Mouse (Mus musculus) lung, postnatal 0 days (tissue): ENCODE results near the gene Tyw1. TPM values are rescaled to one million over a fixed set of nuclear protein-coding genes. Genes with fewer than 3 reads are reported as not detected.
A peak's percentile ranks its signal among the peaks of the same experiment; 100 is the strongest.

Experiments used
- ATAC-seq: fragments of 200-750 bp; cut with Nextera tagmentation; 2 replicates; pipeline ENCODE4 v1.8.0; 2017; ENCODE audit warnings: moderate library complexity
- DNase-seq: peaks from one replicate; pipeline ENCODE4 v3.0.0-alpha.2; 2016; ENCODE audit warnings: low spot score
- H3K27ac ChIP-seq: fragments of 300-500 bp; sonication (generic); 2 replicates; pipeline ENCODE4 v1.5.1; 2014; ENCODE audit warnings: antibody characterized with exemption, mild to moderate bottlenecking, low read length, mixed read lengths
- H3K27me3 ChIP-seq: fragments of 300-500 bp; sonication (generic); replicated peaks from 2 replicates; pipeline ENCODE4 v1.6.1; 2014; ENCODE audit warnings: low read length, mixed read lengths; ENCODE audit not compliant: insufficient read depth
- H3K36me3 ChIP-seq: fragments of 300-500 bp; sonication (generic); 2 replicates; pipeline ENCODE4 v1.6.1; 2014; ENCODE audit warnings: low read length, mixed read lengths; ENCODE audit not compliant: insufficient read depth
- H3K4me1 ChIP-seq: fragments of 300-500 bp; sonication (generic); 2 replicates; pipeline ENCODE4 v1.6.1; 2014; ENCODE audit warnings: antibody characterized with exemption, low read depth, low read length, mixed read lengths; ENCODE audit not compliant: insufficient read depth
- H3K4me2 ChIP-seq: fragments of 300-500 bp; sonication (generic); replicated peaks from 2 replicates; pipeline ENCODE4 v1.6.1; 2014; ENCODE audit warnings: low read depth, mild to moderate bottlenecking, low read length, moderate library complexity, mixed read lengths
- H3K4me3 ChIP-seq: fragments of 300-500 bp; sonication (generic); 2 replicates; pipeline ENCODE4 v1.5.1; 2014; ENCODE audit warnings: low read depth, low read length
- H3K9ac ChIP-seq: fragments of 300-500 bp; sonication (generic); replicated peaks from 2 replicates; pipeline ENCODE4 v1.6.1; 2014; ENCODE audit warnings: low read depth, mild to moderate bottlenecking
- H3K9me3 ChIP-seq: fragments of 300-500 bp; sonication (generic); 2 replicates; pipeline ENCODE4 v1.6.1; 2016; ENCODE audit warnings: low read length, mixed read lengths
- CTCF ChIP-seq: IDR thresholded peaks from 2 replicates; pipeline ENCODE4 v1.5.1; 2016; ENCODE audit warnings: antibody characterized with exemption, mild to moderate bottlenecking
- EP300 ChIP-seq: IDR thresholded peaks from 2 replicates; pipeline ENCODE4 v1.6.1; 2016; ENCODE audit warnings: antibody characterized with exemption, mild to moderate bottlenecking, control low read depth
- WGBS: fragments of 180-500 bp; shearing (Covaris S2); extraction: QIAGEN DNeasy Blood & Tissue Kit; methylation state at CpG from one replicate; pipeline ENCODE4 v1.1.7; 2014; 5-methylcytosine and 5-hydroxymethylcytosine counted together
- polyA plus RNA-seq: library from polyadenylated mRNA; unstranded; fragments of >200 nt; fragmentation: Nextera tagmentation; extraction: Ambion mirVana; gene quantifications from 2 replicates; pipeline ENCODE4 v1.2.1, GENCODE M21; 2015

The Tyw1 gene
- polyA plus RNA-seq, 1 experiment from 2014 or later = 16.5 TPM

DNA sequence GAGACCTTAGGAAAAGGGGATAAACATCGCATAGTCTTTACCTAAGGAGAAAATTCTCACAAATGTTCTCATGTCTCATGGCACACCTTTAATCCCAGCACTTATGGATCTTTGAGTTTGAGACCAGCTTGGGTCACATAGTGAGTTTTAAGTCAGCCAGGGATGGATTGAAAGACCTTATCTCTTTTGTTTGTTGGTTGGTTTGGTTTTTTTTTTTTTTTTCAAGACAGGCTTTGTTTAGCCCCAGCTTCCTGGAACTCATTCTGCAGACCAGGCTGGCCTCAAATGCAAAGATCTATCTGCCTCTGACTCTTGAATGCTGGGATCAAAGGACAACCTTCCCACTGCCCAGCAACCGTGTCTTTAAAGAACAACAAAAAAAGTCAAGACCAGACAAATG, 34.1 kb upstream of the Tyw1 start:
- H3K27ac ChIP-seq = peak overlapping the region; percentile 94
- no peaks in the 10 kb centered on the region for H3K9me3 ChIP-seq
- H3K4me1 ChIP-seq = peaks cover 10% of the 10 kb centered on the region; the same call in 1 of the 2 replicates
- peak overlapping the region; percentile 65 for H3K4me2 ChIP-seq
- no peaks in the 10 kb centered on the region for H3K36me3 ChIP-seq
- TF ChIP-seq CTCF (no peak), EP300 (no peak)
- H3K27me3 ChIP-seq = no peaks in the 10 kb centered on the region
- H3K9ac ChIP-seq = peak overlapping the region; percentile 95; the same call in 1 of the 2 replicates
- H3K4me3 ChIP-seq = peak overlapping the region; percentile 100
- 49% methylated on average over 2 of the region's 2 CpGs for WGBS
- DNase-seq (no peak), ATAC-seq (no peak)

DNA sequence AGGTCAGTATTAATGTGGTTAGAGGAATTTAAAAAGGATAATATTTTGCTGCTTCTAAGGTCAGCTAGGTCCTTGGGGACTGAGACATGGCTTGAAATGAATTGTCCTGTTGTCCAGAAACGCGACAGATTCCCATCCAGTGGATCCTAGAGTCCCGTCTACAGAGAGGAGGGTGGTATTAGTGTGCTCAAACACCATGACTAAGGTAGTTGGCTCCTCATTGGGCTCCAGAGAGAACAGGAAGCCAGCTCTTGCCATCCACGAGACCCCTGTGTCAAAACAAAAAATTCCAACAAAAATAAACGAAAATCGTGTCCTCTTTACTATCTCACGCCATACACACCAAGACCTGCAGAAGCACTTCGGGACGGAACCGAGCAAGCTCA, 33.7 kb upstream of the Tyw1 start:
- Histone ChIP-seq H3K9me3 (no peaks in the 10 kb centered on the region), H3K9ac (peak overlapping the region; percentile 95), H3K27me3 (no peaks in the 10 kb centered on the region), H3K27ac (peak overlapping the region; percentile 94), H3K4me2 (peak overlapping the region; percentile 65), H3K36me3 (no peaks in the 10 kb centered on the region), H3K4me1 (peaks cover 15% of the 10 kb centered on the region; the same call in 1 of the 2 replicates), H3K4me3 (peak overlapping the region; percentile 100)
- DNase-seq (peak; percentile 38), ATAC-seq (peak; percentile 23)
- no peak for TF ChIP-seq EP300
- no peak for TF ChIP-seq CTCF
- under 1% methylated on average over 10 of the region's 10 CpGs for WGBS

DNA sequence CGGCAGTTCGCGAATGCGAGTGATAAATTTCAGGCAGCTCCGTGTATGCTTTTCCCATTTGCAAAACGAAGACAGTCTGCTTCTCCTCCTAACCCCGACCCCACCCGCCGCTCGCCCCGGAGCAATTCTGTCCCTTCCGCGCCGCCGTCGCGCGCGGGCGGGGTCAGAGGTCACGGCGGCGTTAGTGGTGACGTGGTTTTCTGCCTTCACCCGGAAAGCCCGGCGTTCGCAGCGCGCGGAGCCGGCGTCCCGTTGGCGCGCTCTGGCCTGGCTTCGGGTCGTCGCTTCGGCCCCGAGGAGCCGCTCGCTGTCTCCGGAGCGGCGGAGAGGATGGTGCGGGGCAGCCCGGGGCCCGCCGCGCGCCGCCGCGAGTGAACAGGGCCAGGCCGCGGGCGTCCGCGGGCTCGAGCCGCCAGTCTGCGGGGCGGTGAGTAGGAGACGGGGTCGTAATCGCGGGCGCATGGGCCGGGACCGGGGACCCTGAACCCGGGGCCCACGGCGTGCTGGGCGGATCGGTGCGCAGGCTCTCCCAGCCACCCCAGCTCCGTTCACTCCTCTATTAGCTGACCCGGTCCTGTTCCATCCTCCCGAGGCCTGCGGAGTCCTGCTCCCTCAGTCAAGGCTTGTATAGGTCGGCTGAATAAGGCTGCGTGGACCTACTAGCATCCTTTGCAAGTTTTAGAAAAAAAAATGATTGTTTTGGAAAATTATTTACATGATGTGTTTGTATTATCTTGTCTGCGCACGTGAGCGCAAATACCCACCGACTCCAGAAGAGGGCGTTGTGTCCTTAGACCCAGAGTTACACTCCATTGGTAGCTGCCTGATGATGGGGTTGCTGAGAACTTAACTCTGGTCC, 33.0 kb upstream of the Tyw1 start:
- Histone ChIP-seq H3K4me2 (peak overlapping the region; percentile 65), H3K9me3 (no peaks in the 10 kb centered on the region), H3K4me1 (peaks cover 18% of the 10 kb centered on the region; the same call in 1 of the 2 replicates), H3K9ac (peak overlapping the region; percentile 95), H3K36me3 (no peaks in the 10 kb centered on the region), H3K4me3 (peak overlapping the region; percentile 100), H3K27me3 (no peaks in the 10 kb centered on the region), H3K27ac (peak overlapping the region; percentile 94)
- WGBS = under 1% methylated on average over 81 of the region's 88 CpGs
- peak; percentile 90 for ATAC-seq
- peak; percentile 92 for DNase-seq
- TF ChIP-seq EP300 = 0 out of 2 replicates have a peak, but pooled peaks have one; percentile 46
- TF ChIP-seq CTCF = peak; percentile 70

DNA sequence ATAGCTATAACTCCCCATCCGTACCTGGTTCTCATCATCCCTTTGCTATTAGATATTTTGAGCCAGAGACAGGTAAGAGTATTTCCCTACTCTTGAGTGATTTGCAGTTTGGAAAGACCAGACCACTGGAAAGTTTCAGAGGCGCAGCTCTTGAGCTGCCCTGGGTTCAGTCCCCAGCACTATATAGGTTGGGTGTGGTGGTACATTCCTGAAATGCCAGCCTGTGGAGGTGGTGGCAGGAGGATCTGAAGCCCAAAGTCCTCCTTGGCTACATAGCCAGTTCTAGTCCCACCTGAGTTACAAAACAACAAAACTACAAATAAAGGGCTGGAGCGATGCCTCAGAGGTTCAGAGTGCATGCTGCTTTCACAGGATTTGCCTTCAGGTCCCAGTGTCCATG, 28.6 kb upstream of the Tyw1 start:
- no peak overlapping the region for H3K4me2 ChIP-seq
- ATAC-seq (no peak), DNase-seq (no peak)
- H3K27me3 ChIP-seq = no peaks in the 10 kb centered on the region
- peak overlapping the region; percentile 58; the same call in 1 of the 2 replicates for H3K27ac ChIP-seq
- H3K4me1 ChIP-seq = peaks cover 21% of the 10 kb centered on the region; the same call in 1 of the 2 replicates
- H3K36me3 ChIP-seq = peaks cover 2% of the 10 kb centered on the region; the same call in 1 of the 2 replicates
- no peaks in the 10 kb centered on the region for H3K9me3 ChIP-seq
- WGBS = 64% methylated on average over 3 of the region's 3 CpGs
- TF ChIP-seq EP300 = no peak
- no peak for TF ChIP-seq CTCF
- no peak overlapping the region for H3K9ac ChIP-seq
- H3K4me3 ChIP-seq = no peak overlapping the region

GRCm38 (mm10) chr5:130228120-130228519, 27.3 kb upstream of the Tyw1 start:
- H3K4me3 ChIP-seq = no peak overlapping the region
- no peaks in the 10 kb centered on the region for H3K9me3 ChIP-seq
- H3K4me2 ChIP-seq = 0 out of 2 replicates have a peak overlapping the region, but pooled peaks have one; percentile 6
- no peaks in the 10 kb centered on the region for H3K27me3 ChIP-seq
- no peak overlapping the region for H3K9ac ChIP-seq
- peaks cover 21% of the 10 kb centered on the region; the same call in 1 of the 2 replicates for H3K4me1 ChIP-seq
- peak overlapping the region; percentile 51; the same call in 1 of the 2 replicates for H3K27ac ChIP-seq
- no peak for TF ChIP-seq CTCF
- peak; percentile 72 for TF ChIP-seq EP300
- peaks cover 15% of the 10 kb centered on the region for H3K36me3 ChIP-seq
- ATAC-seq (peak; percentile 80), DNase-seq (peak; percentile 92)
- 9% methylated on average over 4 of the region's 4 CpGs for WGBS

DNA sequence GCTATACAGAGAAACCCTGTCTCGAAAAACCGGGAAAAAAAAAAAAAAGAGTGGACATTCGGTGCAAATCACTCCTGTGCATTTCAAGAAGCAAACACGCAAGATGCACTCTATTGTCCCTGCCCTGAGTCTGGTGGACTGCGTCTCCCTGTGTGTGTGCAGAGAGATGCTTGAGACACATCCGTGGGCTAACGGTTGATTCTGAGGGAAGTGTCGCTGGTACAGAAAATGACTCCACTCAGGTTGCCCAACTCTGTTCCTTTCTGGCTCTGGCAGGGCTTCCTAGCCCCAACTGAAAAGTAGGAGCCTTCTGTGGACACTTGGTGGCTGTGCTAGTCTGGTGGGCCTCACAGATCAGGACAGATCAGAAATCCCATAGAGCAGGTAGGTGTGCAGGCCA, 19.1 kb upstream of the Tyw1 start:
- ATAC-seq = no peak

More for the DNA sequence above, 19.1 kb upstream of the Tyw1 start:
- no peak overlapping the region for H3K4me2 ChIP-seq
- WGBS = 92% methylated on average over 8 of the region's 8 CpGs
- no peak for TF ChIP-seq CTCF
- TF ChIP-seq EP300 = no peak
- H3K4me1 ChIP-seq = no peaks in the 10 kb centered on the region
- no peak overlapping the region for H3K9ac ChIP-seq
- no peak overlapping the region for H3K4me3 ChIP-seq
- no peaks in the 10 kb centered on the region for H3K27me3 ChIP-seq
- H3K9me3 ChIP-seq = no peaks in the 10 kb centered on the region
- DNase-seq = no peak
- H3K36me3 ChIP-seq = peaks cover 73% of the 10 kb centered on the region
- no peak overlapping the region for H3K27ac ChIP-seq
